Mouse (Mus musculus) hindbrain, embryonic 15.5 days (tissue): ENCODE measurements around the gene Antxr1. TPM values are rescaled to one million over a fixed set of nuclear protein-coding genes. Genes with fewer than 3 reads are reported as not detected.

Source experiments
- ATAC-seq: fragments of 200-750 bp; cut with Nextera tagmentation; 2 replicates; pipeline ENCODE4 v1.8.0; 2017; ENCODE audit warnings: low read depth, moderate number of reproducible peaks, moderate TSS enrichment; ENCODE audit not compliant: low FRiP score
- H3K27ac ChIP-seq: fragments of 300-500 bp; sonication (generic); replicated peaks from 2 replicates; pipeline ENCODE4 v1.5.1; 2015; ENCODE audit warnings: mild to moderate bottlenecking, inconsistent platforms
- H3K27me3 ChIP-seq: fragments of 300-500 bp; sonication (generic); 2 replicates; pipeline ENCODE4 v1.6.1; 2015; ENCODE audit warnings: control low read depth, inconsistent platforms
- H3K36me3 ChIP-seq: fragments of 300-500 bp; sonication (generic); 2 replicates; pipeline ENCODE4 v1.6.1; 2015; ENCODE audit warnings: control low read depth, inconsistent platforms
- H3K4me1 ChIP-seq: fragments of 300-500 bp; sonication (generic); replicated peaks from 2 replicates; pipeline ENCODE4 v1.6.1; 2015; ENCODE audit warnings: control low read depth, inconsistent platforms
- H3K4me2 ChIP-seq: fragments of 300-500 bp; sonication (generic); 2 replicates; pipeline ENCODE4 v1.6.1; 2015; ENCODE audit warnings: moderate library complexity, mild to moderate bottlenecking, inconsistent platforms
- H3K4me3 ChIP-seq: fragments of 300-500 bp; sonication (generic); 2 replicates; pipeline ENCODE4 v1.5.1; 2015; ENCODE audit warnings: mild to moderate bottlenecking, inconsistent platforms
- H3K9ac ChIP-seq: fragments of 300-500 bp; sonication (generic); 2 replicates; pipeline ENCODE4 v1.6.1; 2015; ENCODE audit warnings: inconsistent platforms
- H3K9me3 ChIP-seq: fragments of 300-500 bp; sonication (generic); 2 replicates; pipeline ENCODE4 v1.6.1; 2016; ENCODE audit warnings: control low read depth, inconsistent platforms
- WGBS: fragments of 180-500 bp; shearing (Covaris S2); methylation state at CpG from one replicate; pipeline ENCODE4 v1.1.7; 2015; 5-methylcytosine and 5-hydroxymethylcytosine counted together
- polyA plus RNA-seq: library from polyadenylated mRNA; unstranded; fragments of >200 nt; fragmentation: Nextera tagmentation; extraction: Ambion mirVana; gene quantifications from 2 replicates; pipeline ENCODE4 v1.2.1, GENCODE M21; 2015

The Antxr1 gene
- polyA plus RNA-seq, 1 experiment from 2014 or later: 4.7 TPM

GRCm38 (mm10) chr6:87237260-87237659 is 98.4 kb downstream of the Antxr1 start:
- Histone ChIP-seq H3K4me2 (no peak overlapping the region), H3K4me1 (0 out of 2 replicates have a peak, but pooled peaks cover 2% of the 10 kb centered on the region), H3K4me3 (no peak overlapping the region), H3K36me3 (no peaks in the 10 kb centered on the region), H3K9me3 (no peaks in the 10 kb centered on the region), H3K9ac (no peak overlapping the region), H3K27ac (no peak overlapping the region), H3K27me3 (no peaks in the 10 kb centered on the region)
- ATAC-seq: no peak
- WGBS: 78% methylated on average over 4 of the region's 4 CpGs

GRCm38 (mm10) chr6:87236061-87236460 is 99.6 kb downstream of the Antxr1 start:
- H3K27me3 ChIP-seq: no peaks in the 10 kb centered on the region
- no peak overlapping the region for H3K9ac ChIP-seq
- H3K9me3 ChIP-seq: no peaks in the 10 kb centered on the region
- H3K4me2 ChIP-seq: no peak overlapping the region
- H3K4me3 ChIP-seq: no peak overlapping the region
- H3K4me1 ChIP-seq: 0 out of 2 replicates have a peak, but pooled peaks cover 5% of the 10 kb centered on the region
- H3K27ac ChIP-seq: no peak overlapping the region
- 61% methylated on average over 8 of the region's 8 CpGs for WGBS
- no peaks in the 10 kb centered on the region for H3K36me3 ChIP-seq
- ATAC-seq: no peak

- H3K4me3 ChIP-seq: no peak overlapping the region
- no peak overlapping the region for H3K9ac ChIP-seq
- peaks cover 3% of the 10 kb centered on the region; the same call in 1 of the 2 replicates for H3K9me3 ChIP-seq
- 81% methylated on average over 4 of the region's 4 CpGs for WGBS
- ATAC-seq: no peak
- H3K4me1 ChIP-seq: 0 out of 2 replicates have a peak, but pooled peaks cover 5% of the 10 kb centered on the region
- H3K27ac ChIP-seq: no peak overlapping the region
- 0 out of 2 replicates have a peak, but pooled peaks cover 5% of the 10 kb centered on the region for H3K36me3 ChIP-seq
- no peaks in the 10 kb centered on the region for H3K27me3 ChIP-seq
- no peak overlapping the region for H3K4me2 ChIP-seq
Measured at GRCm38 (mm10) chr6:87233111-87233510, 102.5 kb downstream of the Antxr1 start.

- Histone ChIP-seq H3K4me1 (0 out of 2 replicates have a peak, but pooled peaks cover 5% of the 10 kb centered on the region), H3K4me3 (no peak overlapping the region), H3K4me2 (no peak overlapping the region), H3K36me3 (0 out of 2 replicates have a peak, but pooled peaks cover 5% of the 10 kb centered on the region), H3K9me3 (peaks cover 3% of the 10 kb centered on the region; the same call in 1 of the 2 replicates), H3K9ac (no peak overlapping the region), H3K27me3 (no peaks in the 10 kb centered on the region), H3K27ac (no peak overlapping the region)
- ATAC-seq: no peak
- WGBS: 100% methylated on average over 2 of the region's 2 CpGs
Measured at GRCm38 (mm10) chr6:87230041-87230440, 105.6 kb downstream of the Antxr1 start.

GRCm38 (mm10) chr6:87227940-87228339 is 107.7 kb downstream of the Antxr1 start:
- H3K4me1 ChIP-seq: 0 out of 2 replicates have a peak, but pooled peaks cover 5% of the 10 kb centered on the region
- WGBS: 80% methylated on average over 10 of the region's 10 CpGs
- H3K9me3 ChIP-seq: peaks cover 3% of the 10 kb centered on the region; the same call in 1 of the 2 replicates
- 0 out of 2 replicates have a peak, but pooled peaks cover 5% of the 10 kb centered on the region for H3K36me3 ChIP-seq
- no peak overlapping the region for H3K4me2 ChIP-seq
- H3K27ac ChIP-seq: no peak overlapping the region
- no peaks in the 10 kb centered on the region for H3K27me3 ChIP-seq
- no peak for ATAC-seq
- no peak overlapping the region for H3K4me3 ChIP-seq
- no peak overlapping the region for H3K9ac ChIP-seq

- H3K9ac ChIP-seq: no peak overlapping the region
- 85% methylated on average over 4 of the region's 4 CpGs for WGBS
- no peak for ATAC-seq
Measured at GRCm38 (mm10) chr6:87226315-87226714, 109.3 kb downstream of the Antxr1 start.

GRCm38 (mm10) chr6:87225286-87225685 is 110.3 kb downstream of the Antxr1 start:
- H3K4me2 ChIP-seq: no peak overlapping the region
- no peaks in the 10 kb centered on the region for H3K27me3 ChIP-seq
- no peaks in the 10 kb centered on the region for H3K4me1 ChIP-seq
- H3K9me3 ChIP-seq: peaks cover 3% of the 10 kb centered on the region; the same call in 1 of the 2 replicates
- H3K36me3 ChIP-seq: 0 out of 2 replicates have a peak, but pooled peaks cover 5% of the 10 kb centered on the region
- H3K9ac ChIP-seq: no peak overlapping the region
- 75% methylated on average over 1 of the region's 1 CpGs for WGBS
- no peak overlapping the region for H3K4me3 ChIP-seq
- ATAC-seq: no peak
- no peak overlapping the region for H3K27ac ChIP-seq

More at GRCm38 (mm10) chr6:87226315-87226714, 109.3 kb downstream of the Antxr1 start:
- H3K9me3 ChIP-seq: peaks cover 3% of the 10 kb centered on the region; the same call in 1 of the 2 replicates
- no peak overlapping the region for H3K4me2 ChIP-seq
- H3K27me3 ChIP-seq: no peaks in the 10 kb centered on the region
- no peaks in the 10 kb centered on the region for H3K4me1 ChIP-seq
- H3K27ac ChIP-seq: no peak overlapping the region
- H3K36me3 ChIP-seq: 0 out of 2 replicates have a peak, but pooled peaks cover 5% of the 10 kb centered on the region
- no peak overlapping the region for H3K4me3 ChIP-seq

- WGBS: 66% methylated on average over 10 of the region's 10 CpGs
- H3K27ac ChIP-seq: no peak overlapping the region
Measured at GRCm38 (mm10) chr6:87222854-87223631, 112.6 kb downstream of the Antxr1 start.

GRCm38 (mm10) chr6:87219061-87219992 is 116.3 kb downstream of the Antxr1 start:
- no peak for ATAC-seq
- Histone ChIP-seq H3K4me1 (no peaks in the 10 kb centered on the region), H3K27me3 (no peaks in the 10 kb centered on the region), H3K9me3 (no peaks in the 10 kb centered on the region), H3K27ac (no peak overlapping the region), H3K4me2 (no peak overlapping the region), H3K36me3 (no peaks in the 10 kb centered on the region), H3K9ac (no peak overlapping the region), H3K4me3 (no peak overlapping the region)
- 79% methylated on average over 13 of the region's 13 CpGs for WGBS

More at GRCm38 (mm10) chr6:87222854-87223631, 112.6 kb downstream of the Antxr1 start:
- H3K4me2 ChIP-seq: no peak overlapping the region
- no peak overlapping the region for H3K9ac ChIP-seq
- H3K36me3 ChIP-seq: no peaks in the 10 kb centered on the region
- H3K4me1 ChIP-seq: no peaks in the 10 kb centered on the region
- H3K27me3 ChIP-seq: no peaks in the 10 kb centered on the region
- ATAC-seq: no peak
- no peak overlapping the region for H3K4me3 ChIP-seq
- H3K9me3 ChIP-seq: no peaks in the 10 kb centered on the region

- H3K9me3 ChIP-seq: no peaks in the 10 kb centered on the region
- H3K4me1 ChIP-seq: no peaks in the 10 kb centered on the region
- H3K4me2 ChIP-seq: no peak overlapping the region
- H3K27me3 ChIP-seq: no peaks in the 10 kb centered on the region
- no peak overlapping the region for H3K4me3 ChIP-seq
- ATAC-seq: no peak
- no peak overlapping the region for H3K9ac ChIP-seq
- no peaks in the 10 kb centered on the region for H3K36me3 ChIP-seq
- 80% methylated on average over 2 of the region's 2 CpGs for WGBS
- H3K27ac ChIP-seq: no peak overlapping the region
Measured at GRCm38 (mm10) chr6:87216114-87216591, 119.5 kb downstream of the Antxr1 start.

- Histone ChIP-seq H3K9ac (no peak overlapping the region), H3K36me3 (no peaks in the 10 kb centered on the region), H3K4me2 (no peak overlapping the region), H3K4me3 (no peak overlapping the region), H3K27ac (no peak overlapping the region), H3K4me1 (no peaks in the 10 kb centered on the region), H3K9me3 (no peaks in the 10 kb centered on the region), H3K27me3 (no peaks in the 10 kb centered on the region)
- no peak for ATAC-seq
- WGBS: 81% methylated on average over 7 of the region's 7 CpGs
Measured at GRCm38 (mm10) chr6:87213262-87213661, 122.4 kb downstream of the Antxr1 start.
